Mouse (Mus musculus) ES-E14 (cell line): Measurements from ENCODE around the gene Ccnjl. TPM values are rescaled to one million over a fixed set of nuclear protein-coding genes. Genes with fewer than 3 reads are reported as not detected.

Experiments used
- DNase-seq: peaks from one replicate; pipeline ENCODE4 v3.0.0-alpha.2; 2013; ENCODE audit warnings: low read depth, low spot score
- H3K27ac ChIP-seq: 2 replicates; pipeline ENCODE4 v1.5.1; 2012; ENCODE audit warnings: low read depth, mild to moderate bottlenecking, low read length, moderate library complexity, mixed read lengths; ENCODE audit not compliant: poor library complexity, insufficient read depth, severe bottlenecking
- H3K36me3 ChIP-seq: 2 replicates; pipeline ENCODE4 v1.6.1; 2012; ENCODE audit warnings: mild to moderate bottlenecking, low read length, moderate library complexity, mixed read lengths; ENCODE audit not compliant: control insufficient read depth, poor library complexity, insufficient read depth, severe bottlenecking
- H3K4me1 ChIP-seq, 2 experiments: fragments of 150-350 bp in 1 of 2; sonication (generic) in 1 of 2; 2 replicates each; pipeline ENCODE4 v1.6.1; 2012; ENCODE audit warnings: low read length in 2 of 2, mild to moderate bottlenecking in 1 of 2, mixed read lengths in 1 of 2; ENCODE audit not compliant: control insufficient read depth in 2 of 2, insufficient read depth in 2 of 2, poor library complexity in 1 of 2
- H3K4me3 ChIP-seq, 2 experiments: fragments of 150-350 bp in 1 of 2; sonication (generic) in 1 of 2; 2 replicates each; pipeline ENCODE4 v1.5.1; 2012; ENCODE audit warnings: low read length in 2 of 2, low read depth in 1 of 2, mild to moderate bottlenecking in 1 of 2, mixed read lengths in 1 of 2; ENCODE audit not compliant: insufficient read depth in 1 of 2, poor library complexity in 1 of 2, severe bottlenecking in 1 of 2
- H3K9ac ChIP-seq: 2 replicates; pipeline ENCODE4 v1.6.1; 2012; ENCODE audit warnings: low read depth, mild to moderate bottlenecking, low read length, mixed read lengths; ENCODE audit not compliant: poor library complexity, insufficient read depth, severe bottlenecking
- H3K9me3 ChIP-seq: fragments of 150-350 bp; sonication (generic); 2 replicates; pipeline ENCODE4 v1.6.1; 2012; ENCODE audit warnings: low read depth, mild to moderate bottlenecking, low read length; ENCODE audit not compliant: control insufficient read depth, insufficient read depth
- CHD2 ChIP-seq: IDR thresholded peaks from 2 replicates; pipeline ENCODE4 v1.6.1; 2014; ENCODE audit warnings: mild to moderate bottlenecking, low read depth, low read length, inconsistent platforms
- HCFC1 ChIP-seq: IDR thresholded peaks from 2 replicates; pipeline ENCODE4 v1.6.1; 2012; ENCODE audit warnings: low read length, inconsistent platforms, borderline replicate concordance; ENCODE audit not compliant: insufficient read depth
- MAFK ChIP-seq: IDR thresholded peaks from 2 replicates; pipeline ENCODE4 v1.6.1; 2014; ENCODE audit warnings: mild to moderate bottlenecking, low read depth, low read length, inconsistent platforms; ENCODE audit not compliant: insufficient read depth
- ZC3H11A ChIP-seq: IDR thresholded peaks from 2 replicates; pipeline ENCODE4 v1.6.1; 2012; ENCODE audit warnings: low read depth, mild to moderate bottlenecking, inconsistent platforms, low read length, borderline replicate concordance
- ZNF384 ChIP-seq: IDR thresholded peaks from 2 replicates; pipeline ENCODE4 v1.6.1; 2012; ENCODE audit warnings: low read depth, low read length, inconsistent platforms
- in situ Hi-C, 2 experiments: fragments of 600-800 bp; cut with MboI; formaldehyde crosslinking; loops; one replicate each; pipeline ENCODE4 v1.15.1; 2025; ENCODE audit warnings: low sequenced_read_pairs in 2 of 2, inconsistent platforms in 1 of 2; ENCODE audit not compliant: unreplicated experiment in 2 of 2
- total RNA-seq: library from RNA; depleted of rRNA; stranded (reverse); fragments of 300-350 nt; gene quantifications from 2 replicates; pipeline ENCODE4 v1.2.3, GENCODE M21; 2012

Gene Ccnjl
- total RNA-seq, 1 experiment = 1.0 TPM

DNA sequence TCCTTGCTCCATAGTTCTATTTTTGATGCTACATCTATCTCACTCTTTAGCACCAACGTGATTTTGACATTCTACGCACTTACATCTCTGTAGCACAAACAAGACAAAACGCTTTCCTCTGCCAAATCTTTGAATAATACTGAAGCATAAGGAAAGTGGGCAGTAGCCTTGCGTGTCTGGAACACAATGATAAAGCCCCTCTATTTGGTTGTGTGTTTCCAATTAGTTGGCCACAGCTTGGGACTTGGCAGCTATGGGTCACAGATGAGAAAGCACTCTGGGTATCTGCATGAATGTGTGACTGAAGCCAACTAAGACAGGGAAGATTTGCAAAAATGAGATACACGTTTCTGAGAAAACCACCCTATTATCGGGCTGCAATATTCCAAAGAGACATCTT is 20.6 kb upstream of the Ccnjl start:
- TF ChIP-seq CHD2 (no peak), HCFC1 (no peak), MAFK (no peak), ZC3H11A (no peak), ZNF384 (no peak)
- H3K4me1 ChIP-seq = peaks cover under 1 to 4% of the 10 kb centered on the region in 2 experiments; a peak in 2 of 4 replicates
- DNase-seq = no peak
- H3K4me3 ChIP-seq = no peak overlapping the region
- in situ Hi-C loops = no loop called here
- no peak overlapping the region for H3K27ac ChIP-seq
- no peaks in the 10 kb centered on the region for H3K9me3 ChIP-seq
- H3K9ac ChIP-seq = no peak overlapping the region
- H3K36me3 ChIP-seq = no peaks in the 10 kb centered on the region

DNA sequence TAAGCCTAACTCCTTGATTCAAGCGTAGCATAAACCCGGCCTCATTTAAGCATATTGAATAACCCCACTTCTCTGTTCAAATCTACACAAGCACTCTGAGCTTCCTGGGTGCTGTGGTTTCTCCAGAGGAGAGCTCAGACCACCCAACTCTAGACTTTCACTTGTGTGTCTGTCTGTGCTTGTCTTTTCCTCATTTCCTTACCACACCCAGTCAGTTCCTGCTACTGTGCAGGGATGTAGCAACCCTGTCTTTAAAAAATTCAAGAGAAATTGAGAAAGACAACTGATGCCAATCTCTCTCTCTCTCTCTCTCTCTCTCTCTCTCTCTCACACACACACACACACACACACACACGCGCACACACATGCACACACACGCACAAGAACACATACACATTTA is 18.7 kb upstream of the Ccnjl start:
- H3K9ac ChIP-seq = no peak overlapping the region

DNA sequence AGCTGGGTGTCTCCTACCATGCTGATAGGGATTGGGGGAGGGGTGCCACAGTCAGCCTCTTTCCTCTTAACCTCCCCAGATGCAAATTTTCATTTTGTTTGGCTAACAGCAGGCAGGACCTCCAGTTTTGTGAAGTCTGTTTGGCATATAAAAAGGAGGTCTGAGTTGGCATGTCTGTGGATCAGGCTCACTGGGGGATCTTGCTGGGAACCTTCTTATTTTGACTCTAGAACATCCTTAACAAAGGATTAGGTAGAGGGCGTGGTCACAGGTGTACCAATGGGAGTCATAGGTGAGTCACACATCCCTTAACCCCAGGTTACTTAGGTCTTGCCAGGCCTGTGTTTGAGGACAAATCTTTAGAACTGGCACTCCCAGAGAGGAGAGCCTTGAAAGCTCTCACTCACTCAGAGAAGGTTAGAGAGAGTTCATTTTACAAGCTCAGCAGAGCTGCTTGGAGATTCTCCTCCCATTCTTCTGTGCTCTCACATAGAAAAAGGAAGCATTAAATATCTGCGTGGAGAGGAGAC is 15.9 kb upstream of the Ccnjl start:
- DNase-seq = no peak
- Histone ChIP-seq H3K9ac (no peak overlapping the region), H3K36me3 (no peaks in the 10 kb centered on the region), H3K4me1 (peaks cover 1 to 10% of the 10 kb centered on the region in 2 experiments; a peak in 2 of 4 replicates), H3K27ac (no peak overlapping the region), H3K4me3 (no peak overlapping the region), H3K9me3 (no peaks in the 10 kb centered on the region)
- in situ Hi-C loops = no loop called here
- TF ChIP-seq HCFC1 (no peak), MAFK (no peak), ZC3H11A (no peak), CHD2 (no peak), ZNF384 (no peak)

More for the DNA sequence above, 18.7 kb upstream of the Ccnjl start:
- no peaks in the 10 kb centered on the region for H3K9me3 ChIP-seq
- H3K36me3 ChIP-seq = no peaks in the 10 kb centered on the region
- in situ Hi-C loops = no loop called here
- TF ChIP-seq ZNF384 = no peak
- TF ChIP-seq ZC3H11A = no peak
- no peak for TF ChIP-seq CHD2
- TF ChIP-seq HCFC1 = no peak
- no peak for TF ChIP-seq MAFK
- no peak for DNase-seq
- no peak overlapping the region for H3K27ac ChIP-seq
- H3K4me3 ChIP-seq = no peak overlapping the region
- peaks cover 1 to 10% of the 10 kb centered on the region in 2 experiments; a peak in 2 of 4 replicates for H3K4me1 ChIP-seq

DNA sequence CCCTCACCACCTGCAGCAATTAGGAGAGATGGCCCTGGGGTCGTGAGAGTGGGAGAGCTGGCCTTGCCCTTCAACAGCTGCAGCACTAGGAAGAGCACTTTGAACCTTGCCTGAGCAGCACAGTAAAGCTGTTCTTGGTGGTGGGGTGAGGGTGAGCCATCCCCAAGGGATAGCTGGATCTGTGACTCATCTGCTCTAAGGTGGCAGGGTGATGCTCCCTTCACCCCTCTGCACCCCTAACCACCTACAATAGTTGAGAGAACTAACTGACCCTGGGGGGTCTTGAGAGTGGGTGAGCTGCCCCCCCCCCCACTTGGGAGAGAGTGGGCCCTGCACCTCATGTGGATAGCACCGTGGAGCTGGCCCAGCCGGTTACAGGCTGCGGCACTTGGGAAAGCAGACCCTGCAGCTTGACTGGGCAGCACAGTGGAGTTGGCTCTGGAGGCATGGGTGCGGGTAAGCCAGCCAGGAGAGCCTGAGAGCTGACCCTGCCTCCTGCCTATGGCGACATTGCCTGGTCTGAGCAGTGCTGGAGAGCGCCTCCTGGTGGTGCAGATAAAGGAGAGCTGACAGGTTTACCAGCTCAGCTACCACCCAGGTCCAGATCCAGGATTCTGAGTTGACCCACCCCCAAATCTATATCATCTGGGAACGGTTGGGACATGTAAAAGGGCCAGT is 12.1 kb upstream of the Ccnjl start:
- no peak for DNase-seq
- Histone ChIP-seq H3K4me3 (no peak overlapping the region), H3K9ac (no peak overlapping the region), H3K27ac (no peak overlapping the region; the same call in 1 of the 2 replicates), H3K4me1 (peaks cover 3 to 12% of the 10 kb centered on the region in 2 experiments; a peak in 2 of 4 replicates), H3K36me3 (no peaks in the 10 kb centered on the region), H3K9me3 (no peaks in the 10 kb centered on the region)
- in situ Hi-C loops = no loop called here
- TF ChIP-seq ZNF384 (no peak), HCFC1 (no peak), ZC3H11A (no peak), CHD2 (no peak), MAFK (no peak)
